Mouse (Mus musculus): ENCODE data around the gene Slc25a28.

DNA sequence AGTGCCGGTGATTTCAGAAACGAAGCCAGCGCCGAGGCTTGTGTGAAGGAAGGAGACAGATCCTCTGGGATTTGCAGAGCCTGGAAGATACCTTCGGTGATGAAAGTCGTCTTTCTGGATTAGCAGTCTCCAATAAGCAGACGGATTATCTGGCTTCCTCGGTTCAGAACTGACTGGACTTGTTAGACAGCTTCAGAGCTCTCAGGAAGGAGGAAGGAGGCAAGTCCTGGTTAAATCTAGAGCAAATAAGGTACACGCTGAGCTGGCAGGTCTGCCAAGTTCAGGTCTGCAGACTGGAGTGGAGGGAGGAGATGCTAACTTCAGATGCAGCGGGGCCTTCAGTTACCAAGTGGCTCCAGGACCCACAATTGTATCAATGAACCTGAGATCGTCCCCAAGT is 32.8 kb downstream of the Slc25a28 start:
- TF ChIP-seq ZC3H11A (IDR thresholded peaks at IDR 0.05; ENCODE audit: borderline replicate concordance, low read depth, low read length) (no peak), MAFK (IDR thresholded peaks at IDR 0.05; ENCODE audit: insufficient read depth, low read depth, low read length) (no peak), ZNF384 (IDR thresholded peaks at IDR 0.05; ENCODE audit: low read depth, low read length) (no peak), CHD2 (IDR thresholded peaks at IDR 0.05; ENCODE audit: low read depth, low read length) (no peak), HCFC1 (IDR thresholded peaks at IDR 0.05; ENCODE audit: borderline replicate concordance, insufficient read depth, low read length) (no peak)
